Mouse (Mus musculus) ES-Bruce4 (cell line): Measurements from ENCODE around the gene Klk1b9. TPM values are rescaled to one million over a fixed set of nuclear protein-coding genes. Genes with fewer than 3 reads are reported as not detected.

Experiments used
- H3K27ac ChIP-seq: 2 replicates; pipeline ENCODE4 v1.5.1; 2012; ENCODE audit warnings: low read length, inconsistent platforms; ENCODE audit not compliant: insufficient read depth
- H3K27me3 ChIP-seq: 2 replicates; pipeline ENCODE4 v1.6.1; 2012; ENCODE audit warnings: mild to moderate bottlenecking, low read length, inconsistent platforms; ENCODE audit not compliant: control insufficient read depth, poor library complexity, insufficient read depth, severe bottlenecking
- H3K36me3 ChIP-seq: 2 replicates; pipeline ENCODE4 v1.6.1; 2012; ENCODE audit warnings: inconsistent platforms, mild to moderate bottlenecking, low read length, moderate library complexity; ENCODE audit not compliant: control insufficient read depth, poor library complexity, insufficient read depth, severe bottlenecking
- H3K4me1 ChIP-seq: one replicate; pipeline ENCODE4 v1.8.1; 2011; ENCODE audit warnings: low read length; ENCODE audit not compliant: control insufficient read depth, insufficient read depth
- H3K4me3 ChIP-seq: 2 replicates; pipeline ENCODE4 v1.5.1; 2011; ENCODE audit warnings: low read depth, mild to moderate bottlenecking, low read length
- H3K9ac ChIP-seq: 2 replicates; pipeline ENCODE4 v1.6.1; 2012; ENCODE audit warnings: low read depth, mild to moderate bottlenecking, inconsistent platforms; ENCODE audit not compliant: poor library complexity, severe bottlenecking
- H3K9me3 ChIP-seq: replicated peaks from 2 replicates; pipeline ENCODE4 v1.6.1; 2012; ENCODE audit warnings: mild to moderate bottlenecking, low read length, inconsistent platforms; ENCODE audit not compliant: control insufficient read depth, poor library complexity, insufficient read depth, severe bottlenecking
- CTCF ChIP-seq: IDR thresholded peaks from one replicate; pipeline ENCODE4 v1.8.1; 2011; ENCODE audit warnings: low read depth, low read length
- EP300 ChIP-seq: IDR thresholded peaks from 2 replicates; pipeline ENCODE4 v1.6.1; 2011; ENCODE audit warnings: low read depth, low read length; ENCODE audit not compliant: insufficient read depth
- POLR2A ChIP-seq: IDR thresholded peaks from one replicate; pipeline ENCODE4 v1.8.1; 2011; ENCODE audit warnings: low read length; ENCODE audit not compliant: insufficient read depth
- polyA plus RNA-seq: library from polyadenylated mRNA; stranded (reverse); fragments of >200 nt; gene quantifications from 2 replicates; pipeline ENCODE4 v1.2.4, GENCODE M21; 2011; ENCODE audit warnings: low read depth; ENCODE audit not compliant: missing spikeins, insufficient read depth, insufficient read length

Klk1b9 gene
- polyA plus RNA-seq, 1 experiment: not detected

DNA sequence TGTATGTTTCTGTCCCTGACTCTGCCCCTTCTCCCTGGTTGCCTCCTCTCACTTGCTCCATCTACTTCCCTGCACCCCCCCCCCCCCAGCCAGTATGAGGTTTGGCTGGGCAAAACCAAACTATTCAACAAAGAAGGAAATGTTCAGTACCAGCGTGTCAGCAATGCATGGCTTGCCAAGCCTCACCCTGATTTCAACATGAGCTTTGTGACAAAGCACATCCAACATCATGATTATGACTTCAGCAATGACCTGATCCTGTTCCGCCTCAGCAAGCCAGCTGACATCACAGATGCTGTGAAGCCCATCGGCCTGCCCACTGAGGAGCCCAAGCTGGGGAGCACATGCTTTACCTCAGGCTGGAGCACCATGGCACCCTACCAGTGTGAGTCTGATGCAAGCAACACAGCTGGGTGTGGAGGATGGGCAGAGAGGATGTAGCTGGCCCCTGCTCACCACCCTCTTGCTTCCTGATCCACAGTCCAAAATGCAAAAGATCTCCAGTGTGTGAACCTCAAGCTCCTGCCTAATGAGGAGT is 31.1 kb upstream of the Klk1b9 start:
- H3K27ac ChIP-seq: no peak overlapping the region
- H3K36me3 ChIP-seq: no peaks in the 10 kb centered on the region
- no peaks in the 10 kb centered on the region for H3K9me3 ChIP-seq
- H3K9ac ChIP-seq: no peak overlapping the region
- no peaks in the 10 kb centered on the region for H3K27me3 ChIP-seq
- TF ChIP-seq POLR2A (no peak), EP300 (no peak), CTCF (no peak)
- no peak overlapping the region for H3K4me3 ChIP-seq
- H3K4me1 ChIP-seq: no peaks in the 10 kb centered on the region

DNA sequence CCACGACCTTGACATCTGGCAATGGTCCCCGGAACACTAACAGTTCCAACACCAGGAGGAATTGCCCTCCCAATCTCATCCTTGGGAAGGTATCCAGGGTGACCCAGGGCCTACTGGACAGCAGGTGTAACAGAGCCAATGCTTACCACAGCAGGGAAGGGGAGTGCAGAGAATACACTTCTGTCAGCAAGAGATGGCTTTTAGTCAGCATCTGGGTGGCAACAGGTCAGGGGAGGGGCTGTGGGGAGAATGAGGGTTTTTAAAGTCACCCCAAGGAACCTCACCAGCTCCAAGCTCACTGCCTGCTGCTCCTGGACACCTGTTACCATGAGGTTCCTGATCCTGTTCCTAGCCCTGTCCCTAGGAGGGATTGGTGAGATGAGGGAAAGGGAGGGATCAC is 25.5 kb upstream of the Klk1b9 start, which contains the start of gene Klk1b8:
TSS of gene Klk1b8 (plus strand) at position 301 of the 400 bp plus-strand sequence.
- no peaks in the 10 kb centered on the region for H3K36me3 ChIP-seq
- no peaks in the 10 kb centered on the region for H3K27me3 ChIP-seq
- no peak within 1 kb of the TSS for H3K4me3 ChIP-seq
- H3K27ac ChIP-seq: no peak within 1 kb of the TSS
- H3K9ac ChIP-seq: no peak within 1 kb of the TSS
- H3K9me3 ChIP-seq: no peaks in the 10 kb centered on the region
- no peaks in the 10 kb centered on the region for H3K4me1 ChIP-seq
- TF ChIP-seq POLR2A (no peak), EP300 (no peak), CTCF (no peak)

DNA sequence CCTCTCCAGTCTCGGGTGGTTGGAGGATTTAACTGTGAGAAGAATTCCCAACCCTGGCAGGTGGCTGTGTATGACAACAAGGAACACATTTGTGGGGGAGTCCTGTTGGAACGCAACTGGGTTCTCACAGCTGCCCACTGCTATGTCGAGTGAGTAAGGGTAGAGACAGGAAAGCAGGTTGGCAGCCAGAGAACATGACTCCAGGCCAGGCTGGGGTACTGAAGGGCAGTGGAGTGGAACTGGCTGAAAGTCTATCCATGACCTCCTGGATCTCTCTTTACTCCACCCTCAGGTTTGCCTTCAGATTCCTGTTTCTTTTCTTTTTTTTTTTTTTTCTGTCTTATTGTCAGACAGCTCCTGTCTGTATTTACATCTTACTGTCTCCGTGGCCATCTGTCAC is 23.2 kb upstream of the Klk1b9 start:
- Histone ChIP-seq H3K4me3 (no peak overlapping the region), H3K27ac (no peak overlapping the region), H3K27me3 (no peaks in the 10 kb centered on the region), H3K9me3 (no peaks in the 10 kb centered on the region), H3K4me1 (no peaks in the 10 kb centered on the region), H3K36me3 (no peaks in the 10 kb centered on the region), H3K9ac (no peak overlapping the region)
- TF ChIP-seq CTCF: no peak
- TF ChIP-seq EP300: no peak
- TF ChIP-seq POLR2A: no peak

DNA sequence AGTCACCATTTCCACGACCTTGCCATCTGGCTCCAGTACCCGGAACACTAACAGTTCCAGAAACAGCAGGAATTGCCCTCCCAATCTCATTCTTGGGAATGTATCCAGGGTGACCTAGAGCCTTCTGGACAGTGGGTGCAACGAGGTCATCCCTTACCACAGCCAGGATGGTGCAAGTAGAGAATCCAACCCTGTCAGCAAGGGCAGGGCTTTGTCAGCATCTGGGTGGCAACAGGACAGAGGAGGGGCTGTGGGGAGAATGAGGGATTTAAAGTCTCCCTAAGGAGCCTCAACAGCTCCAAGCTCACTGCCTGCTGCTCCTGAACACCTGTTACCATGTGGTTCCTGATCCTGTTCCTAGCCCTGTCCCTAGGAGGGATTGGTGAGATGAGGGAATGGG is 9.4 kb upstream of the Klk1b9 start, which contains the start of gene Klk1b1:
TSS of gene Klk1b1 (plus strand) at position 301 of the 400 bp plus-strand sequence.
- Histone ChIP-seq H3K36me3 (no peaks in the 10 kb centered on the region), H3K27me3 (no peaks in the 10 kb centered on the region), H3K4me3 (no peak within 1 kb of the TSS), H3K9ac (no peak within 1 kb of the TSS), H3K9me3 (no peaks in the 10 kb centered on the region), H3K27ac (no peak within 1 kb of the TSS), H3K4me1 (no peaks in the 10 kb centered on the region)
- TF ChIP-seq EP300 (no peak), CTCF (no peak), POLR2A (no peak)

DNA sequence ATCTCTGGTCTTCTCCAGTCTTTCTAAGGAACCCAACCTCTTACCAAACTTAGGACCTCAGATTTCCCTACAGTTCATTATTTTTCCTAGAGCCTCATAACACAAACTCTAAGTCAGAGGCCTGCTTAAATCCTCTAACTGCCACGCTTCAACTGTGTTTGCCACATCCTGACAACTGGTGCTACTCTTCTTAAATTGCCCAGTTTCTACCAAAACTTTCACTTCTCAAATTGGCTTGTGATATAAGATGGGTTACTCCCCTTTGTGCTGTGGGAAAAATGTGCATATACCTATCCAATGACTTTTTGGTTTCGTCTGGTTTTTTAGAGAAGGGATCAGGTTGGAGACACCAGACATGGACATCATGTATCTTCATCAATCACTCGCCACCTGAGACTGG is 8.8 kb upstream of the Klk1b9 start:
- no peaks in the 10 kb centered on the region for H3K9me3 ChIP-seq
- no peaks in the 10 kb centered on the region for H3K36me3 ChIP-seq
- no peaks in the 10 kb centered on the region for H3K4me1 ChIP-seq
- H3K27ac ChIP-seq: no peak overlapping the region
- no peak overlapping the region for H3K9ac ChIP-seq
- H3K27me3 ChIP-seq: no peaks in the 10 kb centered on the region
- no peak overlapping the region for H3K4me3 ChIP-seq
- TF ChIP-seq CTCF (no peak), EP300 (no peak), POLR2A (no peak)

DNA sequence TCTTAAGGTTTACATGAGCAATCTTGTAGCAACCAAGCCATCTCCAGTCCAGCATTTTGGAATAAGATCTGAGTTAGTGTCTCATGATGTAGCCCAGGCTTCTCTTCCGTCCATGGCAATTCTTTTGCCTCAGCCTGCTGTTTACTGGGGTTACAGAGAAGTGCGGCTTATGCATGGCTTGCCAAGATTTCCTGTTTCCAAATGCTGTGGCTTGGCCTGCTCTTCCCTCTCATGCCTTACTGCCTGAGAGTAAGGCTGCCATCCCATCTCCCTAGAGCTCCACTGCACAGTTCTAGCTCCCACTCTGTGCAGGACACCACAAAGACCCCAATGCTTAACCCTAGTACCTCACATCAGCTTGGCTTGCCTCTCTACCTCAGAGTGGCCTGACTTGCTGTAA is 8.2 kb upstream of the Klk1b9 start:
- no peaks in the 10 kb centered on the region for H3K9me3 ChIP-seq
- H3K4me3 ChIP-seq: no peak overlapping the region
- no peaks in the 10 kb centered on the region for H3K4me1 ChIP-seq
- TF ChIP-seq CTCF (no peak), EP300 (no peak), POLR2A (no peak)
- H3K27ac ChIP-seq: no peak overlapping the region
- no peak overlapping the region for H3K9ac ChIP-seq
- H3K27me3 ChIP-seq: no peaks in the 10 kb centered on the region
- H3K36me3 ChIP-seq: no peaks in the 10 kb centered on the region
